Mouse (Mus musculus) ES-E14 (cell line): ENCODE measurements at regions not wholly inside any gene's neighbourhood (a gene's known extent, or its start where the extent isn't known, plus 50 kb on each side); places are given as distances from the start of the nearest gene placed in this dataset.

Source experiments
- CHD2 ChIP-seq: IDR thresholded peaks from 2 replicates; pipeline ENCODE4 v1.6.1; 2014; ENCODE audit warnings: mild to moderate bottlenecking, low read depth, low read length, inconsistent platforms
- ZC3H11A ChIP-seq: IDR thresholded peaks from 2 replicates; pipeline ENCODE4 v1.6.1; 2012; ENCODE audit warnings: low read depth, mild to moderate bottlenecking, inconsistent platforms, low read length, borderline replicate concordance

DNA sequence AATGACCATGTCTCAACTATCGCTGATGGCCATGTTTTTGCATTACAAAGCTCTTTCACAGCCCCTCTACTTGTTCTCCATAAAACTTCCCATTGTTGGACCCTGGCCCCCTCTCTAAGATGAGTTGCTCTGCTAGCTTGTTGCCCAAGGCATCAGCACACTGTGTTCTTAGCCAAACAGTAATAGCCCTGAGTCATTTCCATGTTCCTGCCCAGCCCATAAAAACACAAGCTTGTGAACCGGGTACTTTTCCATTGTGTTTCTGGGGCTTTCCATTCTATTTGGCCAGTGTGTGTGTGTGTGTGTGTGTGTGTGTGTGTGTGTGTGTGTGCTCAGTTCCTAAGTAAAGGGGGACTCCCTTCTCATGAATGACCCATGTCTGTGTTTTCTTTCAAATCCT lies 248.2 kb downstream of the Mat2b start:
- TF ChIP-seq ZC3H11A (no peak), CHD2 (no peak)
